Mouse (Mus musculus): ENCODE measurements around the gene Gm47985.
"Not testable (repeated sequence)": the region's sequence is repeated elsewhere in the genome, so short reads cannot be mapped to it uniquely, and the experiment has no call there.

Gene Gm47985

DNA sequence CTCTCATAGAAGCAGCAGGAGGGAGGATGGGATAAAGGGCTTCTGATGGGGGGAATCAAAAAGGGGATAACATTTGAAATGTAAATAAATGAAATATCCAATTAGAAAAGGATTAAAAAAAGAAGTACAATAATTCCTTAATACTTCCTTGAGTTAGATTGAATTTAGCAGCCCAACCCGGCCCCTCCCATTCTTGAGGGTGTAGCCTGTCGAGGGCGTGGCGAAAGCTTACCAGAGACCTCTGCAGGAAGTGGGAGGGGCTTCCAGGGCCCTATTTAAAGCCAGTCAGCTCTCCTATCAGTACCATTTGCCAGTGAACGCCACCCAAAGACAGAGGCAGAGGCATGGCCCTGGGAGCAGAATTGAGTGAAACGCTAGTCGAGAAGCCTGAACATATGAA lies at the start of gene Gm47985:
Gene Gm47985, plus strand, starts transcription at position 272 of the 400 bp plus-strand sequence.
- not testable (repeated sequence) for DNase-seq (ENCODE audit: low spot score)

DNA sequence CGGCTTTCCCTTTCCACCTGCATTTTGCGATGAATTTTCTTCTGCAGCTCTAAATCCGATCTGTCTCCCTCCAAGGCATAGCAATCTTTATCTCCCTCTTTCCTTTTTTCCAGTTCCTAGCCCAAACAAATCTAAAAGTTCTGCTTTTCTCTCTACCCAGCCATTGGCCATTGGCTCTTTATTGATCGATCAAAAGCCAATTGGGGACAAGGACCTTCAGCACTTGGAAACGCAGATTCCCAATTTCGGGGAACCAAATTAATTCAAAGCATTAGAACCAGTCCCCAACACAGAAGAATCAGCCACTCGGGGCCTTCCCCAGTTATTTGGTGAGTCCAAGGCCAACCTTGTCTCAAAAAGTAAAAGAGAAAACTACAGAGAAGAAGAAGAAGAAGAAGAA lies 49.7 kb upstream of the Gm47985 start:
- no peak for DNase-seq (ENCODE audit: low spot score)

DNA sequence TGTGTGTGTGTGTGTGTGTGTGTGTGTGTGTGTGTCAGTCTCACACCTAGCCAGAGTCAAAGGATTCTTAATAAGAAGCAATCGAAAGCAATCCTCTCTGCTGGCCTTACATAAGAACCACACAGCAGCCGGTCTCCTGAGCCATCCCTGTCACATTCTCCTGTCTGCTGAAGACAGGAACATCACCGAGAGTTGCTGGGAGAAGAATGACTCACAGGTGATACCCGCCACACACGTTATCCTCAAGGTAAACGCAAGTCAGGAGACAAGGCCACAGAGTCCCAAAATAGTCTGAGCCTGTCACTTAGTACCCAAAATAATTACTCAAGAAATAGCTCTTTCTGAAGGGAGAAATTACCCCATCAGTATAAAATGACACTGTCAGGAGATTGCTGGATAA lies 43.9 kb upstream of the Gm47985 start:
- DNase-seq (ENCODE audit: low spot score) = no peak

DNA sequence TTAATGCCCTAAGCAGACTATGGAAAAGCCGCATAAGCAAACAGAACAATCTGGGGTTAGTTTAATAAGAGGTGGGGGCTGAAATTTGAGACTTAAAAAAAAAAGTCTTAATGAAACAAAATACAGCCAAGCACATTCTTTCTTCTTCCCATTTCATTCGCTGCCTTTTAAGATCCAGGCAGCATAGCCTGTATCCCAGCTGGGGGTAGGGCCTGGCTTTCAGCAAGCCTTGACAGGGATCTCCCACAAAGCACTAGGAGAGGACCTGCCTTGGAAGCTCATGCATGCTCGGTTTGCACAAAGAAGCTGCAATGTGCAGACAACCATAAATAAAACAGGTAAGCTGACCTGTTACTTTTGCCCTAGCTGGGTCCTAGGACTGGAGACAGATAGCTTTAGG lies 41.4 kb upstream of the Gm47985 start:
- DNase-seq (ENCODE audit: low spot score) = no peak

DNA sequence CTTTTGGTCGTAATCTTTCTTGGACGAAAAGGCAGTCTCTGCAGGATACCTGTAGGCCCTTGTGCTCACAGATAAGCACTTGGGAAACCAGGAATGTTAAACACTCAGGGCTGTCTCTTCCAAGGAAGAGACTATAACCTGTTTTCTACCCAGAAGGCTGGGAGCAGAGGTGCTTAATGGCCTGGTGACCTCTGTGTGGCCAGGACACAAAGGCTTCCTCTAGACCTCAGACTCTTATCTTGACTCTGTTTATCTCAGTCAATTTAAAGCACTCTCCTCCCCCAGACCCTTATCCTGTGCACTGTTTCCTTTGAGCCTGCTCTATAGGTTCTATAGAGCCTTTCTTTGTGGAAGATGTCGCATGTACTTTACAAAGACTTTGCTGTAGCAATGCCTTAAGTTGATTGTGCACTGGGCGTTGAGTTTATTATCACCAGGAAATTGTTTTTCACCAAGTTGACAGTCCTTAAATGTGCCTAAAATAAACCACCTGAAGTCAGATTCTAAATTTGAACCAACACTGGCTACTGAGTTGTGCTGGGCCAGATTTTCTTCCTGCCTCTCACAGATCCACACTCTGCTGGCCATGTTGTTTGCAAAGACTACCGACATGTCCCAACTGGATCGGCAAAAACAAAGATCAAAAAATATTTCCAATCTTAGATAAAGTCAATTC lies 37.7 kb upstream of the Gm47985 start:
- no peak for DNase-seq (ENCODE audit: low spot score)

DNA sequence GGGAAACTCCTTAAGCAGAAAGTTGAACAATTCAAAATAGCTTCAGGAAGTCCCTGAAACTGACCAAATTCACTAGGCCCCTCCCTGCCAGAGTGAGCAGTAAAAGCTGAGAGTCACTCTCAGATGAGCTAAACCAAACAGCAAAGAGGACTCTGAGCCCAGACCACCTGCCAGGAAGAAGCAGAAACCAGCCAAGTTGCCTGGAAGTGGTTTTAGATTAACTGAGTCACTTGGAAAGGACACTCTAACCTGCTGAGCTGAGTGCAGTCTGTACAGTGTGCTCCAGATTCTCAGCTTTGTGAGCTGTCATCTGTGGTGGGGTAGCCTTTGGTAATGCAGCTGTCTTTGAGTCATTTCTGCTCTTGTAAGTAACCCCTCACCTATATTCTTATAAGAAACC lies 34.5 kb upstream of the Gm47985 start:
- no peak for DNase-seq (ENCODE audit: low spot score)

DNA sequence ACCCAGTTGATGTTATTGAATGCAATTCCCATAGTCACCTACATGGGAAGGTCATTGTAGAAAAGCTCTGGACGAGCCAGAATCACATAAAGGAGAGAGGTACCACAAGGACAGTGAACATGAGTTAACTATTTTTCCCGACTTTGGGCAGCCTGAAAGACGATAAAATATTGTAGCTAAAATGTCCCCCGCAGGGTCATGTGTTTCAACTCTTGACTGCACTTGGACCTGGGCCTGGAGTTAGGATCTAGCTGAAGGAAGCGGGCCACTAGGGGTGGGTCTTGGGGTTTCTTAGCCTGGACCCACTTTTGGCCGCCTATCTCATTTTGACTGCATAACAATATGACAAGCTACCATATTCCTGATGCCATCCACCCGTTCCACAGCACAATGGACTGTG lies 32.1 kb upstream of the Gm47985 start:
- DNase-seq (ENCODE audit: low spot score) = no peak

DNA sequence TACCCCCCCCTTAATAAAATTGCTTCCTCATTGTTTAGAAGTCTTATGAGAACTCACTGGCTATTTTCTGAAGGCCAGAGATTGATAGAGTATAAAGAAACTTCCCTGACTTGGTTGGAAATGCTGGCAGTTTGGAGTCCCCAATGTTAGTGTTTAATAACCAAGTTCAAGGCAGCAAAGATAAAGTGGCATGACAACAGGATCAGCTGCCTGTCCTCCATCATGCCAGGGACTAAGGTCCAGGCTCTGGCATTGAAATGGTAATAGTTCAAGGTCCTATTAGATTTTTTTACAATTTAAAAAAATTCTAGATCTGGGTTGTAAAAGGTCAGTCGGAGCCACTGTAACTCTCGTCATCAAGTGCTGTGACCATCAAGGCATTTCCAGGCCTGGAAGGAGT lies 31.2 kb upstream of the Gm47985 start:
- no peak for DNase-seq (ENCODE audit: low spot score)

DNA sequence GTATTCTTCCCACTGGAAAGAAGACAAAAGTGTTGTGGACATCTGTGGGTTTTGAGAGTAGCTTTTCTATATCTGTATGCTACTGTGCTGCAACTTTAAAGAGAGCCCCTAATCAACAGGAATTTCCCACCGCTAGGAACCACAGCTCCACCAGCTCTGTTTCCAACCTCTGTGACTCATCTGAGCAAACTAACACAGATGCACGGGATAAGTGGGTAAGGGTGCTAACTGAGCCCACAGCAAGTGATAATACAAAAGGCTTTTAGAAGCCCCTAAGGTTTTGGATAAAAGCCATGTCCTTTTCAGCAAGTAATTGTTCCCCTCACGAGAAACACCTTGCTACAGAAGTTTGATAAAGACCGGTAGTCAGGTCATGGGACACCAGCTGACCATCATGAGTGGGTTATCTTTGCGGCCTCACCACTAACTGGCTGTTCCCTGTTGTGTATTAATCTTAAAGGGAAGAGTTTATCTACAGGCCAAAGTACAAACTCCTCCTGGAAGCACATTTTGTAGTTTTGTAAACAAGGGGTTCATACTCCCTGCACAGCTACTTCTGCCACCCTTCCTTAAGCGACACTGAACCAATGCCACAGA lies 29.2 kb upstream of the Gm47985 start:
- DNase-seq (ENCODE audit: low spot score) = no peak

DNA sequence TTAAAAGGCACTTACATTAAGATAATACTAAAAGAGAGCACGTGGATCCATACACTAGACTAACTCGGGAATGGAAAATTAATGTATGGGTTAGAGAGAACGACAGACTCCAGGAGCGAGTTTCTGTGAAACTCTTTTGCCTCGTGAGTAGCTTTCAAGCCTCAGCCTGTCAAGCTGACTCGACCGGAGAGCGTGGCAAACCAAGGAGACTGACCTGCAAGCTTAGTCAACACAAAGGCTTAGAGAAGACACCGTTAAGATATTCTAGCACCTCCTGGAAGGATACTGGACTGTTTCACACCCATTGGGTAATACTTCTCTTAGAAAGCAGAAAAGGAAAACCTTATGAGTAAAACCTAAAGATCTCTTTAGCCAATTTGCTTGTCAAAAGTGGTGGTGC lies 28.2 kb upstream of the Gm47985 start:
- not testable (repeated sequence) for DNase-seq (ENCODE audit: low spot score)

DNA sequence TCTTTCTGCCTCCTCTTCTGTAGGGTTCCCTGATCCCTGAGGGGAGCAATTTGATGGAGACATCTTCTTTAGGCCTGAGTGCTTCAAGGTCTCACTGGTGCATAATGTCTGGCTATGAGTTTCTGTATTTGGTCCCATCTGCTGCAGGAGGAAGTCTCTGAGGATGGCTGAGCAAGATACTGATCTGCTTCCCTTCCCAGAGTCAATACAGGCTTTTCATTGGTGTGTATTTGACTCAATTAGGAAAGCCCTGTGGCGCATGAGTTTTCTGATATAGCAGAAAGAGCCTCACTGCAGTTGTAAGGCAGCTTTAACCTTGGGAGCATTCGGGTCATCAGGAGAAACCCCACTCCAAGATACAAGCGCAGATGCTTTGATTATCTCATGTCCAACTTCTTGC lies 26.2 kb upstream of the Gm47985 start:
- no peak for DNase-seq (ENCODE audit: low spot score)

DNA sequence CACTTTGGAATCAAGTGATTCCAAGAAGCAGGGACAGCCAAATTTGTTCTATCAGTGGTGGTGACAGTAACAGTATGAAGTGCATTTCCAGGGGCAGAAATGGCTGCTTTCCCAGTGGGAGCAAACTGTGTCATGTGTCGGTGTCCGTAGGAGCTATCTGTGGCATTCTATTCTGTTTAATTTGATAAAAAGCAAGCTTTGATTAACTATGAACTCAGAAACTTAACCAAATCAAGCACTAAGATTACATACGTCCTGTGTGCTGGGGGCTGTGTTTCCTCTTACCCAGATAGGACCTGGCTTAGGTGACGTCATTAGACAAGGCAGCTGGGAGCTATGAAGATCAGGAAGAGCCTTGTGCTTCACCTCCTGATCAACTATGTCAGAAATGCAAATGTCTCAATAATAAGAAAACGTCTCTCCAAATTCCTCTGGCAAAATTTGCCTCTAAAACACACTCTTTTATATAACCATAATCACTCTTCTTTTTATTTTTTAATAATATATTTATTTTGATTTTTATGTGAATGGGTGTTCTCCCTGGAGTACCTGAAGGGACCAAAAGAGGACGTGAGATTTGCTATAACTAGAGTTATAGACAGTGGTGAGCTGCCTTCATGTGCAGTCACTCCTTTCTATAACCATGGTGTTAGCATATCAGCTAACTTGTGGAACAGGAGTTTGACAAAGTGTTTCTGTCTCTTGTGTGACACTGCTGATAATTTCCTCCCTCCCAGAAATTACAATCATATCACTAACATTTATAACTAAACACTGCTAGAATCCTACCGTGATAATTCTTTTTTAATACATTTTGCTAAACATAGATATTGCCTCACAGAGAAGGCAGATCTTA lies 25.3 kb upstream of the Gm47985 start:
- DNase-seq (ENCODE audit: low spot score) = no peak

DNA sequence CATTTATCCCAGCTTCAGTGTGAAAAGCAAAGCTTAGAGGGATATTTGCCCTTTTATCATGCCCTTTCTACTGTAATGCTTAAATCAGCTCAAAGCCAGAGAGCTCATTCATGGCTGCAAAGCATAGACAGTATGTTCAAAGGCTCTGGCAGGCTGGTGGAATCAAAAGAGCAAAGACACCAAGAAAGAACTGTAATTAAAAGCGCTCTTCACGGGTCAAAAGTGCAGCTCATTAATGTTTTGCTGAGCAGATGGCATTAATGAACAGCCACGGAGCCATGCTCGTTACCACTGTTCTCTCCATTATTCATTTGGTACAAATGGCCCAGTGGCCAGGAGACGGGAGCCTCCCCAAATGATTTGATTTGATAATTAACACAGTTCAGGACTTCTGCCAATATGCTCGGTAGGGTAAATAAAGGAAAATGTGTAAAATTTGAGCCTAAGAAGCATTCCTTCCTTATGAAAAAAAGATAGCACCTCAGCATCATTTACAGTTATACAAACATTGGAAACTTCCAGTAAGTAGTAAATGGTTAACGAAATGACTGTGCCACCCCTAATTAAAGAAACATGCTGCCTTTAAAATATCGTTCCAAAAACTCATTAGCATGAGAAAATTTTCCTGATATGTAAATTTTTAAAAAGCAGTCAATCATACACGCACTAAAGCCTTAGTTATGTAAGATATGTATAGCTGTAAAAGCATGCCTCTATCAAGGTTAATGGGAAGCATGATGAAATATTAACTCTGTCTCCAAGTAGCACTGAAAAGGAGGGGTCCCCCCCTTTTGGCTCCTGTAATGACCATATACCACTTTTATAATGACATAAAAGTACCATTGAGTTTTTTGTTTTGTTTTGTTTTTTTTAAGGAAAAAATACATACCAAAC lies 24.1 kb upstream of the Gm47985 start:
- no peak for DNase-seq (ENCODE audit: low spot score)

DNA sequence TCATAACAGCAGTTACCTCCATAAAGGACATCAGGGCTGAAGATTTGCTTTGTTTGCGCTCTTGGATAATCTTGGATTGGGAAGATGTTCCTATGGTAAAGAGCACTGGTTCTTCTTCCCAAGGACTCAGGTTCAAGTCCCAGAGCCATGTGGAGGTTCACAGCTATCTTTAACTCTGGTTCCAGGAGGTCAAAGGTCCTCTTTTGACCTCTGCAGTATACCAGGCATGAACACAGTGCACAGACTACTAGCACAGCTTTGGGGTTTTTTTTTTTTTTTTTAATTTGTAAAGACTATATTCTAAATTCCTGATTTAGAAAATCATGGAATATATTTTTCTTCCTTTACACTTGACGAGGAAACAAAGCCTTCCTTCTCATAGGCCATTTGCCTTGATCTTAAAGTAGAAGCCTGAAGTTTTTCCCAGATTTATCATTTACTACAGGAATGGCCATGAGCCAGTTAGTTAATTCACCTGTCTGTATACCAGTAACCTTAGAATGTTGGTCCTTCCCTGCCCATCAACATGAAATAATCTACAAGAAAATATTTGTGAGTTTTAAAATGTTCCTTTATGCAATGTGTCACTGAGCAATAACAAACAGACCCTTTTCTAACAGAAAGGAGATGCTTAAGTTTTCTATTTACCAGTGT lies 23.4 kb upstream of the Gm47985 start:
- DNase-seq (ENCODE audit: low spot score) = no peak

DNA sequence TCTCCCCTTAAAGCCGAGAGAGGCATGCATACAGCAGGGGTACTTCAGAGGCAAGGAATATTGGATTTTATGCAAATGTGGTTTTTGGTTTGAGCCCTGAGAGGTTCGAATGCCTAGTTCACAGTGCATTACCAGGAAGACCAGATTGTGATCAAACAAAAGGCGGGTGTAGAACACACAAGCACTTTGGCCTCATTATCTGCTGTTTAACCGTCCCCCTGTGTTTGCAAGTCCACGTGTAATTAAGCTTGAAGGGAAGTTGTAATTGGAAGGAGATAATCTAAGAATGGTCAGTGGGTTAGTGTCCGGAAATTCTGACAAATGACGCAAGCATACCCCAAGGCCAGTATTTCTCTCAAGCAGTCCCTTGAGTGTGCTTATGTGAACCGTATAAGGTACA lies 16.3 kb upstream of the Gm47985 start:
- DNase-seq (ENCODE audit: low spot score) = no peak

DNA sequence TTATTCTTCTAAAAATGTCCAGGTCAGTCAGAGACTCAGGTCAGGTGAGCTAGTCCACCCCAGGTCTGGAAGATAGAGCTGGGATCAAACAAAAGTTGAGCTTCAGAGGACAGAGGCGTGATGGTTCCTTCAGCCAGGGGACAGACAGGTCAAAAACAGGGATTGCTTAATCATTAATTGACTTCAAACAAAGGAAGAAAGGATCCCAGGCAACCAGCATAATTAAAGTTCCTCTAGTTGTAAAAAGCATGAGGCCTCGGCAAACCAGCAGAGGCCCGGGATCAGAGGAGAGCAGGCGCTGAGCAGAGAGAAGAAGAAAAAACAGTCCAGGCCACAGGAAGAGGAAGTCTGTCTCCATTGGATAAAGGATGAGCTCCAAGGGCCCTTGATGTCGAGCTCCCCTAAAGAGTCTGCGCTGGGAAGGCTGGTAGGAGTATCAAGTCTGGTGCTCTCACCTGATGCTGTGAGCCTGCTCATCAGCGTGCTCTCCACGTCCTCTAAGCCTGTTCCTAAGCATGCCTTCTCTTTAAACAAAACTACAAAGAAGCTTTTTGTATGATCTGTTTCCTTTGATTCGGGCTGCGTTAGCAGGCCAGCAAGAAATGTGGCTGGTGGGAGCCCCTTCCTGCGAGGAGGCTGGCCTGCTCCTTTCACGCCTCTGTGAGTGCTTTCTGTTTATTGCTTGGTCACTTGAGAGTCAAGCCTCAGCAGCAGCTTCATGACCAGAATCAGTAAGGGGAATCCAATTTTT lies 14.9 kb upstream of the Gm47985 start:
- peak; percentile 21 for DNase-seq (ENCODE audit: low spot score)

DNA sequence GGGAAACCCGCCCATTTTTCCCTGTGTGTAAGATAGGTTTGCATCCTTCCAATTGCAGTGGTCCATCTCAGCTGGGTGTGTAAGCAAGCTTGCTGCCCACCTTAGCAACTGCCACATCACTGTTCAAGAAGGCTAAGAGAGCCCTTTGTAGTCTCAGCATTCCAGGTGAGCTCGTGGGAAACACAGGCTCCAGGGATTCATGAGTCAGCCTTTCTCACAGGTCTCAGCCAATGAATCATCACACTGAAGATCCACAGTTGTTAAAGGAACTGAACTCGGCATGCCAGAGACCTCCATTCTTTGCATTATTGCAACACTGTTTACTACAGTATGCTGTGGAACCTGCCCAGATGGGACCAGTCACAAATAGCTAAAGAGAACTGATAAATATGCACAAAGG lies 13.7 kb upstream of the Gm47985 start:
- no peak for DNase-seq (ENCODE audit: low spot score)

DNA sequence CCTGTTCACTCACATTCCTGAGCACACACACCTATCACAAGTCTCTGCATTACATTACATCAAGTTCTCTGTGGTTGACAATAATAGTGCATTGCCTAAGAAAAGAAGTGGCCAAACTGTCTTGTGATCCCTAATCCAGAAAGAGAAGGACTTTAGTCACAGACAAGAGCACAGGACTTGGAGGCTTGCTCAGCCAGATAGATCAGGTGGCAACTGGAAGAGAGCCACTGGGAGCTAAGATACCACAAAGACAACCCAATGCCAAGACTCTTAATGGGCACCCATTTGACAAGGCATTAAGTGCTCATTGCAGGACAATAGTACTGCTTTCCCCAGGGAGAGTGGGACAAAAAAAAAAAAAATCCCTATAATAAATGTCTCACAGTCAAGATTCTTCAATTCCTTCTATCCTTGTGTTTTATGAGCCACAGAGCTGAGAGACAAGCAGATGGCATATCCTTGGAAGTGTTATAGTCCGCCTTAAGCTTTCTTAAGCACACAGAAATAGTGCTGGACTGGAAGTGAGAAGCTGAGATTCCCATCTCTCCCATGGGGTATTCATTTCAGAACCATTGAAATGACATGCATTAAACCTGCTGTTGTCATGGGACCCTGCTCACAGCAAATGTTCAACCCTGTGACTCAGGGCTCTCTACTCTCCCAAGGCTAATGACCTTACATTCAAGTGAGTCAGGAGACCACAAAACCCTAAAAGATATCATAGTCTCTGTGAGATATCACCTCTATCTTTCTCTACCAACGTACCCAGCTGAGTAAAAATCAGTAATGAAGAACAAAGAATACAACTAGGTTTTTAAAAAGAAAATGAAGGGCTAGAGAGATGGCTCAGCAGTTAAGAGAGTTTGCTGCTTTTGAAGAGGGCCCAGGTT lies 10.5 kb upstream of the Gm47985 start:
- no peak for DNase-seq (ENCODE audit: low spot score)

DNA sequence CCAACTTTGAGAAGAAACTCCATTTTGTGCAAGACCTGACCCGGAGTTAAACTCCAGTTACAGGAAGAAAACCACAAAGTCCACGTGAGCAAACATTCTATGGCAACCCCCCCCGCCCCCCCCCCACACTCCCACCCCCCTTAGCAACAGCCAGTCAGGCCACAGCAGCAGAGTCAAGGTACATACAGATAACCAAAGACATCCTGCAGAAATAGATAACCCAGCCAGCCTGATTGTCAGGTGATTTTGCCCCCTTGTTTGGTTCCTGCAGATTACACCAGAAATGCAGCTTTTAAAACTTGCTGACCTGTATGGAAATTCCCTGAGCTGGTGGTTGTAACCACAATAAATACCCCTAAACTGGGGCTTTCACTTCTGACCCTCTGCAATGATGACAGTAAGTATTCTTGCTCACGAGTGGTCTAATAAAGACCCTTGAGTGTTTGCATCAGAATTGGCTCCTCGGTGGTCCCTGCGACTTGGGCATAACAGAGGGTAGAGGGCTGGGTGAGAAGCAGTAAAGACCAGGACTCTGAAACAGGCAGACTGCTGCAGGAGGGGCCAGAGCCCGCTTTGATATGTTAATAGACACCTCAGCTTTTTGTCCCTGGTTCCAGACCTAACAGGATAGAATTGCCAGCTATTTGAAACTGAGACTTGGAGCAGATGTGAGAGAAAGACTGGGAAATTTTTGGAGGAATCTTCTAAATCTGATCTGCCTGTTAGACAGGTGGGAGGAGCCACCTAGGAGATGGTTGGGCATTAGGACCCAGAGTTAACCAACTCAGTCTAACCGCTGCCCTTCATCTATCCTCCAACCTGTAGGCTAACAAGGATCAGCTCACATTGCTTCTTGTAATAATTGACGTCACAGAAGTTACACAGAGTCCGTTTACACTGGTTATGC lies 5.1 kb upstream of the Gm47985 start:
- DNase-seq (ENCODE audit: low spot score) = peak; percentile 73
